ENCODE assay signal across 10 mouse cellular contexts in the genomic region with DNA sequence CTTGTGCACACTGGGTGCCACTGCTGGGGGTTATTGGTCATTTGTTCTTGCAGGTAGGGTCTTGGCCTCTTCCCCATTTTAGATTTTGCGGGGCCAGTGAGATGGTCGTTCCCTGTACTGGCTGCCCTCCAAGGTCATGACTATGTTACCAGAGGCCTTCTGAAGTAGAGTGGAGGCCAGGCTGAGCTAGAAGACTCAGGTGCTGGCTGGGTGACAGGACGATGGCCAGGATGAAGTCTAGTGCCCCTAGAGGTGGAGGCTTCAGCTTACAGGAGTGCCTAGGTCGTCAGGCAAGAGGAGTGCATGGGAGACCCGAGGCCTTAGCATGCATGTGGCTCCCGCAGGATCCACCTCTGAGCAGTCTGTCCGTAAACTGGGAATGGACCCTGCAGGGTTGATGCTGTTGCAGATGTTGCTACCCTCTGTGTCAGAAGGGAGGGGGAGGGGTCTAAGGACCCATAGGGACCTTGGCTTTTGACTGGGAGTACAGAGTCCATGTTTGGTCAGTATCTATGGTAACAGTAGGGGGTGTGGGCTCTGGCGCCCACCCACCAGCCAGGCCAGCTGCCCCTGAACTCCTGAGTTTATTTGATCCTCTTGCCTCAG. TPM values are rescaled to one million over a fixed set of nuclear protein-coding genes. Genes with fewer than 3 reads are reported as not detected.
A peak's percentile ranks its signal among the peaks of the same experiment; 100 is the strongest.
DNase-seq lines count a peak whose midpoint lies in the region; ATAC-seq and TF ChIP-seq lines count a peak whose summit lies in the region.
"Had no signal": no experiment of that assay in that cellular context is flagged by ENCODE, and none has a peak within 500 bp of the region (broad histone marks: within the 10 kb centered on the region; RNA-seq: fewer than 3 reads in every experiment).

No protein-coding gene starts in this region.

- H3K27ac ChIP-seq in neural tube, embryonic 11.5 days (ENCODE audit: low read depth, low read length), result no peak overlapping the region
- H3K27ac ChIP-seq in neural tube, embryonic 15.5 days (replicated peaks), result no peak overlapping the region
- no peak overlapping the region for H3K27ac ChIP-seq in embryonic fibroblast, embryonic 13.5 days (ENCODE audit: insufficient read depth, low read length)
- H3K27ac ChIP-seq: embryonic facial prominence, embryonic 15.5 days; neural tube, embryonic 12.5 days had no signal

- no peaks in the 10 kb centered on the region for H3K27me3 ChIP-seq in neural tube, embryonic 11.5 days (ENCODE audit: control insufficient read depth, insufficient read depth, low read length)
- H3K27me3 ChIP-seq in neural tube, embryonic 15.5 days (replicated peaks), result no peaks in the 10 kb centered on the region
- H3K27me3 ChIP-seq: embryonic facial prominence, embryonic 15.5 days; neural tube, embryonic 12.5 days had no signal

- no peak for TF ChIP-seq POLR2A in embryonic fibroblast, embryonic 13.5 days (IDR thresholded peaks at IDR 0.05; ENCODE audit: low read depth, low read length)

- no peaks in the 10 kb centered on the region for H3K9me3 ChIP-seq in neural tube, embryonic 11.5 days (ENCODE audit: control insufficient read depth, low read length)
- no peaks in the 10 kb centered on the region for H3K9me3 ChIP-seq in neural tube, embryonic 15.5 days (replicated peaks)
- H3K9me3 ChIP-seq: embryonic facial prominence, embryonic 15.5 days; neural tube, embryonic 12.5 days had no signal

- TF ChIP-seq CTCF in embryonic fibroblast, embryonic 13.5 days (IDR thresholded peaks at IDR 0.05; ENCODE audit: borderline replicate concordance, insufficient read depth, low read length), result 0 out of 2 replicates have a peak, but pooled peaks have one; percentile 13

- 83% methylated on average over 8 of the region's 8 CpGs for WGBS in neural tube, embryonic 11.5 days
- 82% methylated on average over 8 of the region's 8 CpGs for WGBS in neural tube, embryonic 15.5 days

- no peak overlapping the region for H3K9ac ChIP-seq in neural tube, embryonic 11.5 days (ENCODE audit: low read length)
- H3K9ac ChIP-seq in neural tube, embryonic 15.5 days (replicated peaks), result no peak overlapping the region
- H3K9ac ChIP-seq: embryonic facial prominence, embryonic 15.5 days; neural tube, embryonic 12.5 days had no signal

- no peaks in the 10 kb centered on the region for H3K36me3 ChIP-seq in neural tube, embryonic 11.5 days (ENCODE audit: control insufficient read depth, insufficient read depth, low read length)
- H3K36me3 ChIP-seq in neural tube, embryonic 15.5 days, result no peaks in the 10 kb centered on the region
- H3K36me3 ChIP-seq: neural tube, embryonic 12.5 days had no signal

- peak; percentile 57 for DNase-seq in cerebellum, adult 11-12 months
- no peak for DNase-seq in cerebellum, adult 11 months
- DNase-seq in neural tube, embryonic 11.5 days (ENCODE audit: low spot score), result peak; percentile 25
- DNase-seq in retina, postnatal 1 day, result peak; percentile 41
- DNase-seq in urinary bladder, postnatal 25 days (ENCODE audit: low spot score), result no peak
- no peak for DNase-seq in urinary bladder, postnatal 10 days (ENCODE audit: low spot score)

- H3K4me3 ChIP-seq in neural tube, embryonic 11.5 days (ENCODE audit: low read depth, low read length), result no peak overlapping the region
- no peak overlapping the region for H3K4me3 ChIP-seq in neural tube, embryonic 15.5 days (replicated peaks)
- no peak overlapping the region for H3K4me3 ChIP-seq in embryonic fibroblast, embryonic 13.5 days (ENCODE audit: insufficient read depth, low read length)
- H3K4me3 ChIP-seq: embryonic facial prominence, embryonic 15.5 days; neural tube, embryonic 12.5 days had no signal

- H3K4me2 ChIP-seq in neural tube, embryonic 11.5 days (ENCODE audit: low read depth), result no peak overlapping the region
- H3K4me2 ChIP-seq in neural tube, embryonic 15.5 days, result no peak overlapping the region
- H3K4me2 ChIP-seq: embryonic facial prominence, embryonic 15.5 days; neural tube, embryonic 12.5 days had no signal

- no peak for ATAC-seq in neural tube, embryonic 11.5 days (ENCODE audit: insufficient read depth, low FRiP score, low TSS enrichment)
- no peak for ATAC-seq in neural tube, embryonic 15.5 days (ENCODE audit: low FRiP score)

- peaks cover 16% of the 10 kb centered on the region for H3K4me1 ChIP-seq in neural tube, embryonic 11.5 days (ENCODE audit: control insufficient read depth, insufficient read depth, low read length)
- peaks cover 62% of the 10 kb centered on the region for H3K4me1 ChIP-seq in neural tube, embryonic 15.5 days
- peaks cover 19% of the 10 kb centered on the region for H3K4me1 ChIP-seq in embryonic fibroblast, embryonic 13.5 days (ENCODE audit: control insufficient read depth, insufficient read depth, low read length)

RNA-seq across cellular contexts. Expression of a gene that starts 5.9 kb away (rescaled TPM):
- polyA plus RNA-seq in neural tube, embryonic 11.5 days (2014; fragmentation: Nextera tagmentation; extraction: Ambion mirVana), result 21.5 and 21.9 TPM in 2 replicates
- 14.3 and 15.0 TPM in 2 replicates for polyA plus RNA-seq in neural tube, embryonic 15.5 days (2015; fragmentation: Nextera tagmentation; extraction: Ambion mirVana)
- polyA plus RNA-seq in embryonic fibroblast, embryonic 13.5 days (2011; ENCODE audit: insufficient read length, low read depth, missing spikeins), result 83.2 and 86.5 TPM in 2 replicates

RNA-seq across cellular contexts. Expression of a gene that starts 29.6 kb away (rescaled TPM):
- not detected in 2 replicates for polyA plus RNA-seq in neural tube, embryonic 11.5 days (2014; fragmentation: Nextera tagmentation; extraction: Ambion mirVana)
- polyA plus RNA-seq in neural tube, embryonic 15.5 days (2015; fragmentation: Nextera tagmentation; extraction: Ambion mirVana), result not detected in 2 replicates
- polyA plus RNA-seq in embryonic fibroblast, embryonic 13.5 days (2011; ENCODE audit: insufficient read length, low read depth, missing spikeins), result not detected in 2 replicates
- polyA plus RNA-seq: embryonic facial prominence, embryonic 15.5 days; neural tube, embryonic 12.5 days had no signal

RNA-seq across cellular contexts. Expression of a gene that starts 36.1 kb away (rescaled TPM):
- 198 and 211 TPM in 2 replicates for polyA plus RNA-seq in neural tube, embryonic 11.5 days (2014; fragmentation: Nextera tagmentation; extraction: Ambion mirVana)
- 259 and 289 TPM in 2 replicates for polyA plus RNA-seq in neural tube, embryonic 15.5 days (2015; fragmentation: Nextera tagmentation; extraction: Ambion mirVana)
- 52.9 and 129 TPM in 2 replicates for polyA plus RNA-seq in embryonic fibroblast, embryonic 13.5 days (2011; ENCODE audit: insufficient read length, low read depth, missing spikeins)

RNA-seq across cellular contexts. Expression of a gene that starts 42.2 kb away (rescaled TPM):
- 53.3 and 58.2 TPM in 2 replicates for polyA plus RNA-seq in neural tube, embryonic 11.5 days (2014; fragmentation: Nextera tagmentation; extraction: Ambion mirVana)
- polyA plus RNA-seq in neural tube, embryonic 15.5 days (2015; fragmentation: Nextera tagmentation; extraction: Ambion mirVana), result 53.4 and 404 TPM in 2 replicates
- 75.5 and 79.9 TPM in 2 replicates for polyA plus RNA-seq in embryonic fibroblast, embryonic 13.5 days (2011; ENCODE audit: insufficient read length, low read depth, missing spikeins)

RNA-seq across cellular contexts. Expression of a gene that starts 52.3 kb away (rescaled TPM):
- polyA plus RNA-seq in neural tube, embryonic 11.5 days (2014; fragmentation: Nextera tagmentation; extraction: Ambion mirVana), result 30.6 and 36.0 TPM in 2 replicates
- polyA plus RNA-seq in neural tube, embryonic 15.5 days (2015; fragmentation: Nextera tagmentation; extraction: Ambion mirVana), result 19.6 and 36.6 TPM in 2 replicates
- 10.1 and 12.2 TPM in 2 replicates for polyA plus RNA-seq in embryonic fibroblast, embryonic 13.5 days (2011; ENCODE audit: insufficient read length, low read depth, missing spikeins)

Comparison
In these comparisons a context has a peak if more than half of its experiments do, and no peak if none do; other contexts are left out.
1. DNase-seq: peak in cerebellum, adult 11-12 months (single experiment), neural tube, embryonic 11.5 days (single experiment) and retina, postnatal 1 day (single experiment); none in cerebellum, adult 11 months (single experiment), urinary bladder, postnatal 25 days (single experiment) and urinary bladder, postnatal 10 days (single experiment).